Mouse (Mus musculus) cortical plate, adult 2 months (tissue): ENCODE data around the gene Ifitm1.

ENCODE experiments used
- CTCF ChIP-seq: fragments of 200-500 bp; IDR thresholded peaks from 2 replicates; pipeline ENCODE4 v1.5.1; 2011; ENCODE audit warnings: mild to moderate bottlenecking, control low read depth, low read length; ENCODE audit not compliant: insufficient read depth; ENCODE audit errors: extremely low read depth
- POLR2A ChIP-seq: fragments of 200-500 bp; IDR thresholded peaks from 2 replicates; pipeline ENCODE4 v1.6.1; 2011; ENCODE audit warnings: mild to moderate bottlenecking, low read length, control low read depth; ENCODE audit not compliant: insufficient read depth; ENCODE audit errors: extremely low read depth

- no peak for TF ChIP-seq CTCF
- no peak for TF ChIP-seq POLR2A
Measured at GRCm38 (mm10) chr7:140970931-140971330, 3.9 kb downstream of the Ifitm1 start.
